Mouse (Mus musculus): Measurements from ENCODE around the gene Wdr92. TPM values are rescaled to one million over a fixed set of nuclear protein-coding genes. Genes with fewer than 3 reads are reported as not detected.
A peak's percentile ranks its signal among the peaks of the same experiment; 100 is the strongest.

Wdr92 gene
- polyA plus RNA-seq (2015; fragmentation: Nextera tagmentation; extraction: Ambion mirVana) = 19.4 and 20.9 TPM in 2 replicates

- ATAC-seq = no peak
- Histone ChIP-seq H3K9ac (ENCODE audit: low read depth, low read length) (no peak within 1 kb of the TSS), H3K4me3 (ENCODE audit: low read depth, low read length) (no peak within 1 kb of the TSS), H3K27me3 (ENCODE audit: control insufficient read depth, insufficient read depth, low read depth, low read length) (no peaks in the 10 kb centered on the region), H3K9me3 (replicated peaks; ENCODE audit: control insufficient read depth, low read length, poor library complexity, severe bottlenecking) (no peaks in the 10 kb centered on the region), H3K4me2 (ENCODE audit: low read length) (no peak within 1 kb of the TSS), H3K27ac (ENCODE audit: low read length) (no peak within 1 kb of the TSS), H3K36me3 (ENCODE audit: control insufficient read depth, insufficient read depth, low read length) (no peaks in the 10 kb centered on the region), H3K4me1 (ENCODE audit: control insufficient read depth, insufficient read depth, low read length) (peaks cover 2% of the 10 kb centered on the region; the same call in 1 of the 2 replicates)
- 64% methylated on average over 3 of the region's 3 CpGs for WGBS
Observed at GRCm38 (mm10) chr11:17181807-17182206, at the start of gene Wdr92. Wdr92 (plus strand) TSS chr11:17182107.

- H3K4me2 ChIP-seq (ENCODE audit: low read length) = no peak overlapping the region
- H3K27me3 ChIP-seq (ENCODE audit: control insufficient read depth, insufficient read depth, low read depth, low read length) = no peaks in the 10 kb centered on the region
- no peaks in the 10 kb centered on the region for H3K36me3 ChIP-seq (ENCODE audit: control insufficient read depth, insufficient read depth, low read length)
- WGBS = 7% methylated on average over 6 of the region's 6 CpGs
- no peaks in the 10 kb centered on the region for H3K4me1 ChIP-seq (ENCODE audit: control insufficient read depth, insufficient read depth, low read length)
- no peak for ATAC-seq
- no peak overlapping the region for H3K4me3 ChIP-seq (ENCODE audit: low read depth, low read length)
- H3K9ac ChIP-seq (ENCODE audit: low read depth, low read length) = no peak overlapping the region
- H3K27ac ChIP-seq (ENCODE audit: low read length) = no peak overlapping the region
- H3K9me3 ChIP-seq (replicated peaks; ENCODE audit: control insufficient read depth, low read length, poor library complexity, severe bottlenecking) = no peaks in the 10 kb centered on the region
Observed at GRCm38 (mm10) chr11:17135638-17136037, 46.3 kb upstream of the Wdr92 start.

GRCm38 (mm10) chr11:17138306-17139033, 43.4 kb upstream of the Wdr92 start:
- ATAC-seq = no peak

GRCm38 (mm10) chr11:17158858-17159737, 22.8 kb upstream of the Wdr92 start, which contains the start of gene Ppp3r1:
Ppp3r1 (plus strand) TSS chr11:17159263.
- Histone ChIP-seq H3K4me2 (ENCODE audit: low read length) (peak within 1 kb of the TSS; percentile 73), H3K4me1 (ENCODE audit: control insufficient read depth, insufficient read depth, low read length) (peaks cover 26% of the 10 kb centered on the region), H3K9ac (ENCODE audit: low read depth, low read length) (peak within 1 kb of the TSS; percentile 92), H3K9me3 (replicated peaks; ENCODE audit: control insufficient read depth, low read length, poor library complexity, severe bottlenecking) (no peaks in the 10 kb centered on the region), H3K27ac (ENCODE audit: low read length) (peak within 1 kb of the TSS; percentile 96), H3K4me3 (ENCODE audit: low read depth, low read length) (peak within 1 kb of the TSS; percentile 100), H3K27me3 (ENCODE audit: control insufficient read depth, insufficient read depth, low read depth, low read length) (no peaks in the 10 kb centered on the region; the same call in 1 of the 2 replicates), H3K36me3 (ENCODE audit: control insufficient read depth, insufficient read depth, low read length) (no peaks in the 10 kb centered on the region)
- WGBS = under 1% methylated on average over 69 of the region's 89 CpGs
- peak; percentile 98 for ATAC-seq

More at GRCm38 (mm10) chr11:17138306-17139033, 43.4 kb upstream of the Wdr92 start:
- no peak overlapping the region for H3K9ac ChIP-seq (ENCODE audit: low read depth, low read length)
- no peak overlapping the region for H3K27ac ChIP-seq (ENCODE audit: low read length)
- H3K9me3 ChIP-seq (replicated peaks; ENCODE audit: control insufficient read depth, low read length, poor library complexity, severe bottlenecking) = no peaks in the 10 kb centered on the region
- H3K4me3 ChIP-seq (ENCODE audit: low read depth, low read length) = no peak overlapping the region
- H3K36me3 ChIP-seq (ENCODE audit: control insufficient read depth, insufficient read depth, low read length) = no peaks in the 10 kb centered on the region
- H3K4me1 ChIP-seq (ENCODE audit: control insufficient read depth, insufficient read depth, low read length) = no peaks in the 10 kb centered on the region
- H3K4me2 ChIP-seq (ENCODE audit: low read length) = no peak overlapping the region
- no peaks in the 10 kb centered on the region for H3K27me3 ChIP-seq (ENCODE audit: control insufficient read depth, insufficient read depth, low read depth, low read length)
- WGBS = 67% methylated on average over 6 of the region's 6 CpGs

GRCm38 (mm10) chr11:17159738-17160241, 22.1 kb upstream of the Wdr92 start:
- under 1% methylated on average over 41 of the region's 46 CpGs for WGBS
- Histone ChIP-seq H3K4me3 (ENCODE audit: low read depth, low read length) (peak overlapping the region; percentile 100), H3K4me2 (ENCODE audit: low read length) (peak overlapping the region; percentile 70), H3K27ac (ENCODE audit: low read length) (peak overlapping the region; percentile 96), H3K36me3 (ENCODE audit: control insufficient read depth, insufficient read depth, low read length) (no peaks in the 10 kb centered on the region), H3K4me1 (ENCODE audit: control insufficient read depth, insufficient read depth, low read length) (peaks cover 29% of the 10 kb centered on the region), H3K27me3 (ENCODE audit: control insufficient read depth, insufficient read depth, low read depth, low read length) (no peaks in the 10 kb centered on the region), H3K9me3 (replicated peaks; ENCODE audit: control insufficient read depth, low read length, poor library complexity, severe bottlenecking) (no peaks in the 10 kb centered on the region), H3K9ac (ENCODE audit: low read depth, low read length) (peak overlapping the region; percentile 92)
- peak; percentile 38 for ATAC-seq

- peak overlapping the region; percentile 92 for H3K9ac ChIP-seq (ENCODE audit: low read depth, low read length)
- 2% methylated on average over 12 of the region's 12 CpGs for WGBS
- H3K27me3 ChIP-seq (ENCODE audit: control insufficient read depth, insufficient read depth, low read depth, low read length) = no peaks in the 10 kb centered on the region
- ATAC-seq = no peak
- no peaks in the 10 kb centered on the region for H3K36me3 ChIP-seq (ENCODE audit: control insufficient read depth, insufficient read depth, low read length)
- H3K4me3 ChIP-seq (ENCODE audit: low read depth, low read length) = peak overlapping the region; percentile 100
- H3K4me1 ChIP-seq (ENCODE audit: control insufficient read depth, insufficient read depth, low read length) = peaks cover 30% of the 10 kb centered on the region
- H3K27ac ChIP-seq (ENCODE audit: low read length) = peak overlapping the region; percentile 96
- no peaks in the 10 kb centered on the region for H3K9me3 ChIP-seq (replicated peaks; ENCODE audit: control insufficient read depth, low read length, poor library complexity, severe bottlenecking)
- H3K4me2 ChIP-seq (ENCODE audit: low read length) = peak overlapping the region; percentile 70
Observed at GRCm38 (mm10) chr11:17160242-17160641, 21.7 kb upstream of the Wdr92 start.

GRCm38 (mm10) chr11:17163956-17164355, 18.0 kb upstream of the Wdr92 start:
- ATAC-seq = no peak
- H3K36me3 ChIP-seq (ENCODE audit: control insufficient read depth, insufficient read depth, low read length) = no peaks in the 10 kb centered on the region
- H3K9ac ChIP-seq (ENCODE audit: low read depth, low read length) = no peak overlapping the region
- no peak overlapping the region for H3K4me3 ChIP-seq (ENCODE audit: low read depth, low read length)
- H3K4me1 ChIP-seq (ENCODE audit: control insufficient read depth, insufficient read depth, low read length) = peaks cover 35% of the 10 kb centered on the region
- H3K9me3 ChIP-seq (replicated peaks; ENCODE audit: control insufficient read depth, low read length, poor library complexity, severe bottlenecking) = no peaks in the 10 kb centered on the region
- H3K4me2 ChIP-seq (ENCODE audit: low read length) = no peak overlapping the region
- H3K27me3 ChIP-seq (ENCODE audit: control insufficient read depth, insufficient read depth, low read depth, low read length) = no peaks in the 10 kb centered on the region
- H3K27ac ChIP-seq (ENCODE audit: low read length) = no peak overlapping the region
- WGBS = 41% methylated on average over 1 of the region's 1 CpGs

GRCm38 (mm10) chr11:17166627-17167026, 15.3 kb upstream of the Wdr92 start:
- Histone ChIP-seq H3K4me3 (ENCODE audit: low read depth, low read length) (no peak overlapping the region), H3K27ac (ENCODE audit: low read length) (no peak overlapping the region), H3K27me3 (ENCODE audit: control insufficient read depth, insufficient read depth, low read depth, low read length) (no peaks in the 10 kb centered on the region), H3K36me3 (ENCODE audit: control insufficient read depth, insufficient read depth, low read length) (no peaks in the 10 kb centered on the region), H3K4me2 (ENCODE audit: low read length) (no peak overlapping the region), H3K9me3 (replicated peaks; ENCODE audit: control insufficient read depth, low read length, poor library complexity, severe bottlenecking) (no peaks in the 10 kb centered on the region), H3K9ac (ENCODE audit: low read depth, low read length) (no peak overlapping the region), H3K4me1 (ENCODE audit: control insufficient read depth, insufficient read depth, low read length) (peaks cover 28% of the 10 kb centered on the region)
- 90% methylated on average over 7 of the region's 7 CpGs for WGBS
- ATAC-seq = no peak
